Mouse (Mus musculus) naive thymus-derived CD4-positive, alpha-beta T cell, adult 5 months (primary cell): Measurements from ENCODE around the gene Zfp704. TPM values are rescaled to one million over a fixed set of nuclear protein-coding genes. Genes with fewer than 3 reads are reported as not detected.

Experiments used
- polyA plus RNA-seq: library from polyadenylated mRNA; unstranded; fragments of 100-300 nt; shearing (Covaris generic); gene quantifications from one replicate; pipeline ENCODE4 v1.2.1, GENCODE M21; 2017

Gene Zfp704
- polyA plus RNA-seq = 0.04 TPM

DNA sequence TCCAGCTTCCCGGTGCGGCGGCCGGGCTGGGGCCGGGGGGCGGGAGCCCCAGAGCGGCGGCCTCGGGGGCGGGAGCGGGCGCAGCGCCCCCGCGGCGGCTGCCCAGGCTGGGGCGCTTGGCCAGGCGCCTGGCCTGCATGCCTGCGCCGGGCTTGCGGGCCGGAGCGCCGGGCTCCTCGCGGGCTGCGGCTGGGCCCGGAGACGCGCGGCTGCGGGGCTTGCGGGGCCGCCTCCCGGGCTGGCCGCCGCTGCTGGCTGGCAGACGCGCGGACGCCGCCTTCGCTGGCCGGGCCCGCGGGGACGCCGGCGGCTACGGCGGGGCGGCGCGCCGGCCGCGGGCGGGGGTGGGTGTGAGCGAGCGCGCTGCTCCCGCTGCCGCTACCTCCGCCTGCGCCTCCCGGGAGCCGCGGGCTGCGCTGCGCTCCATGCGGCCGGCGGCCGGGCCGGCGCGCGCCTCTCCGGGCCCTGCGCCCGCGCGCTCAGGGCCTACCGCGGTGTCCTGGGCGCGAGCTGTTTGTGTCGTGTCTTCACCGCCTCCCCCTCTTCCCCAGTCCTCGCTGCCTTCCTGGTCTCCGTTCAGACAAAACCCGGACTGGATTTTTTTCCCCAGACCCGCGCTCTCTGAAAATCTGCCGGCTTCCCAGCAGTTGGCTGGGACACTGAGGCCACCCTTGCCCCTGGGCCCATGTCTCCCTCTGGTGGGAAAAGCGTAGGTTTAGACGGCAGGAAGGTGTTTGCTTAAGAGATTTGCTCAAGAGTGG, at the start of gene Zfp704:
TSS of gene Zfp704 (minus strand) at position 505 of the 761 bp plus-strand sequence.

